Comparison of ENCODE assay signal across 20 mouse cellular contexts in the genomic region with DNA sequence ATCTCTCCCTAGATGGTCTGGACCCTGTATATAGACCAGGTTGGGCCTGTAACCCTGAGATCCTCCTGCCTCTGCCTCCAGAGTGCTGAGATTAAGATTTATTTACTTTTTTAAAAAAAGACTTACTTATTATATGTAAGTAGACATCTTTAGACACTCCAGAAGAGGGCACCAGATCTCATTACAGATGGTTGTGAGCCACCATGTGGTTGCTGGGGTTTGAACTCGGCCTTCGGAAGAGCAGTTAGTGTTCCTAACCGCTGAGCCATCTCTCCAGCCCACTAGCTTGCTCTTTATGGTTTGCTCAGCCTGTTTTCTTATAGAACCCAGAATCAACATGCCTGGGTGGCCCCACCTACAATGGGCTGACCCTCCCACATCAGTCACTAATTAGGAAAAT. TPM values are rescaled to one million over a fixed set of nuclear protein-coding genes. Genes with fewer than 3 reads are reported as not detected.
DNase-seq lines count a peak whose midpoint lies in the region; TF ChIP-seq lines count a peak whose summit lies in the region.
"Had no signal": no experiment of that assay in that cellular context is flagged by ENCODE, and none has a peak within 500 bp of the region (broad histone marks: within the 10 kb centered on the region; RNA-seq: fewer than 3 reads in every experiment).

No protein-coding gene starts in this region.

- DNase-seq in layer of hippocampus, adult 2 months (ENCODE audit: low spot score in 2 of 2), result no peak
- DNase-seq in layer of hippocampus, postnatal 25 days (ENCODE audit: extremely low spot score in 1 of 2, low spot score in 1 of 2), result no peak
- DNase-seq in CH12.LX (ENCODE audit: extremely low read depth) (no peak), ZHBTc4 (ENCODE audit: low read depth, low spot score) (peak; percentile 47)
- no peak for DNase-seq in midbrain, embryonic 10.5 days (ENCODE audit: low spot score)
- DNase-seq in embryo, embryonic 10.5 days (ENCODE audit: low spot score), result no peak
- DNase-seq: adrenal gland, adult 2 months; adrenal gland, postnatal 25 days; cerebellum, adult 18-20 months; cerebellum, adult 9-11 months; cerebellum, postnatal 36 days; heart, adult 18-20 months; heart, postnatal 10 days; heart, postnatal 4 days had no signal

- peak; percentile 18; the same call in 1 of the 2 replicates for TF ChIP-seq CTCF in layer of hippocampus, adult 2 months (conservative IDR thresholded peaks at IDR 0.05)
- TF ChIP-seq CTCF in CH12.LX (conservative IDR thresholded peaks at IDR 0.05 in 1 of 2, IDR thresholded peaks at IDR 0.05 in 1 of 2; ENCODE audit: low read depth in 2 of 2, low read length in 2 of 2), result peak in 1 of 2 experiments; percentile 51; a peak in 2 of 4 replicates

- no peak overlapping the region for H3K4me2 ChIP-seq in CH12.LX (ENCODE audit: insufficient read depth, low read depth, poor library complexity, severe bottlenecking)
- H3K4me2 ChIP-seq: forebrain, embryonic 15.5 days; hindbrain, embryonic 12.5 days; intestine, embryonic 15.5 days had no signal

- TF ChIP-seq EP300 in CH12.LX (IDR thresholded peaks at IDR 0.05; ENCODE audit: low read length), result no peak

- in situ Hi-C loops in CH12.LX (cut with MboI; ENCODE audit: low pct_ligation_motif_present, low pct_unique_long_range_greater_than_20kb, low sequenced_read_pairs), result no loop called here

- H3K79me2 ChIP-seq in CH12.LX (replicated peaks; ENCODE audit: control insufficient read depth, extremely low read depth, insufficient read depth, poor library complexity, severe bottlenecking), result no peaks in the 10 kb centered on the region; the same call in 1 of the 2 replicates

- no peak overlapping the region for H3K4me3 ChIP-seq in layer of hippocampus, adult 2 months
- H3K4me3 ChIP-seq in CH12.LX (replicated peaks in 1 of 3; ENCODE audit: low read depth in 2 of 3, low read length in 2 of 3, poor library complexity in 1 of 3), result no peak overlapping the region
- H3K4me3 ChIP-seq in midbrain, embryonic 10.5 days, result no peak overlapping the region
- H3K4me3 ChIP-seq: embryonic facial prominence, embryonic 10.5 days; forebrain, embryonic 15.5 days; heart, embryonic 10.5 days; hindbrain, embryonic 12.5 days; intestine, embryonic 15.5 days had no signal

- dilution Hi-C loops in CH12.LX (cut with MboI; ENCODE audit: extremely low pct_ligation_motif_present, extremely low pct_unique_long_range_greater_than_20kb, low sequenced_read_pairs), result no loop called here

- no peak overlapping the region for H3K9ac ChIP-seq in CH12.LX (ENCODE audit: insufficient read depth, low read depth)
- H3K9ac ChIP-seq: forebrain, embryonic 15.5 days; hindbrain, embryonic 12.5 days; intestine, embryonic 15.5 days had no signal

- 93% methylated on average over 3 of the region's 3 CpGs for WGBS in midbrain, embryonic 10.5 days

- no peak for TF ChIP-seq POLR2A in CH12.LX (IDR thresholded peaks at IDR 0.05; ENCODE audit: low read depth, low read length)

- peaks cover 3 to 9% of the 10 kb centered on the region in 2 experiments for H3K36me3 ChIP-seq in CH12.LX (replicated peaks in 1 of 2; ENCODE audit: control insufficient read depth in 1 of 2, insufficient read depth in 1 of 2, low read length in 1 of 2)
- H3K36me3 ChIP-seq in midbrain, embryonic 10.5 days, result peaks cover 5% of the 10 kb centered on the region

- peaks cover 3 to 29% of the 10 kb centered on the region in 2 experiments; a peak in 3 of 4 replicates for H3K4me1 ChIP-seq in CH12.LX (ENCODE audit: control insufficient read depth in 1 of 2, insufficient read depth in 2 of 2)
- peaks cover 14% of the 10 kb centered on the region for H3K4me1 ChIP-seq in midbrain, embryonic 10.5 days

- H3K27ac ChIP-seq in layer of hippocampus, adult 2 months, result no peak overlapping the region
- no peak overlapping the region for H3K27ac ChIP-seq in CH12.LX (ENCODE audit: insufficient read depth, low read depth)
- H3K27ac ChIP-seq in midbrain, embryonic 10.5 days (replicated peaks), result no peak overlapping the region
- H3K27ac ChIP-seq: embryonic facial prominence, embryonic 10.5 days; forebrain, embryonic 15.5 days; heart, embryonic 10.5 days; hindbrain, embryonic 12.5 days; intestine, embryonic 15.5 days had no signal

- TF ChIP-seq RAD21 in CH12.LX (IDR thresholded peaks at IDR 0.05; ENCODE audit: low read depth, low read length), result no peak; the same call in 1 of the 2 replicates

- H3K27me3 ChIP-seq in CH12.LX (replicated peaks), result no peaks in the 10 kb centered on the region
- H3K27me3 ChIP-seq in midbrain, embryonic 10.5 days (ENCODE audit: low read depth, poor library complexity, severe bottlenecking), result no peaks in the 10 kb centered on the region
- H3K27me3 ChIP-seq: forebrain, embryonic 15.5 days; hindbrain, embryonic 12.5 days; intestine, embryonic 15.5 days had no signal

- no peaks in the 10 kb centered on the region for H3K9me3 ChIP-seq in CH12.LX (replicated peaks; ENCODE audit: low read length)
- H3K9me3 ChIP-seq in midbrain, embryonic 10.5 days (replicated peaks), result no peaks in the 10 kb centered on the region
- H3K9me3 ChIP-seq: embryonic facial prominence, embryonic 10.5 days; forebrain, embryonic 15.5 days; G1E; heart, embryonic 10.5 days; hindbrain, embryonic 12.5 days; intestine, embryonic 15.5 days had no signal

TF ChIP-seq in CH12.LX, 34 proteins besides CTCF, POLR2A, EP300 and RAD21:
- no peak for TF ChIP-seq MYC (IDR thresholded peaks at IDR 0.05; ENCODE audit: low read depth, low read length)
- TF ChIP-seq SMC3 (IDR thresholded peaks at IDR 0.05; ENCODE audit: low read depth, low read length), result peak; percentile 14; the same call in 1 of the 2 replicates

RNA-seq across cellular contexts. Expression of gene Txndc15, which starts 1.6 kb away (rescaled TPM):
- total RNA-seq in layer of hippocampus, adult 2 months (2021), result 10 to 100 TPM; 68.6 to 69.0 TPM
- 10 to 100 TPM; 68.8 to 81.2 TPM for total RNA-seq in layer of hippocampus, postnatal 25 days (2021)
- total RNA-seq in CH12.LX (2012; rRNA removed), result 34.6 and 39.7 TPM in 2 replicates
- total RNA-seq in CH12.LX (2014; rRNA removed), result 48.7 and 51.2 TPM in 2 replicates
- 37.4 and 45.2 TPM in 2 replicates for polyA plus RNA-seq in CH12.LX (2012; ENCODE audit: insufficient read length, low read depth)
- polyA plus RNA-seq in midbrain, embryonic 10.5 days (2016; fragmentation: Nextera tagmentation; extraction: Ambion mirVana), result 77.6 and 84.3 TPM in 2 replicates

RNA-seq across cellular contexts. Expression of gene Pcbd2, which starts 14.3 kb away (rescaled TPM):
- total RNA-seq in layer of hippocampus, adult 2 months (2021), result 10 to 100 TPM; 33.2 to 35.2 TPM
- total RNA-seq in layer of hippocampus, postnatal 25 days (2021), result 10 to 100 TPM; 30.9 to 40.2 TPM
- total RNA-seq in CH12.LX (2012; rRNA removed), result 28.6 and 32.1 TPM in 2 replicates
- total RNA-seq in CH12.LX (2014; rRNA removed), result 19.0 and 20.6 TPM in 2 replicates
- 44.9 and 45.0 TPM in 2 replicates for polyA plus RNA-seq in CH12.LX (2012; ENCODE audit: insufficient read length, low read depth)
- polyA plus RNA-seq in midbrain, embryonic 10.5 days (2016; fragmentation: Nextera tagmentation; extraction: Ambion mirVana), result 33.8 and 34.8 TPM in 2 replicates

RNA-seq across cellular contexts. Expression of gene B230219D22Rik, which starts 19.9 kb away (rescaled TPM):
- total RNA-seq in layer of hippocampus, adult 2 months (2021), result 10 to 100 TPM; 75.1 to 75.5 TPM
- 10 to 100 TPM; 79.8 to 81.6 TPM for total RNA-seq in layer of hippocampus, postnatal 25 days (2021)
- total RNA-seq in CH12.LX (2012; rRNA removed) (22.1 and 23.2 TPM in 2 replicates), CH12.LX (2014; rRNA removed) (35.0 and 36.1 TPM in 2 replicates)
- polyA plus RNA-seq in CH12.LX (2012; ENCODE audit: insufficient read length, low read depth), result 25.0 and 25.7 TPM in 2 replicates
- 48.3 and 52.1 TPM in 2 replicates for polyA plus RNA-seq in midbrain, embryonic 10.5 days (2016; fragmentation: Nextera tagmentation; extraction: Ambion mirVana)
